Mouse (Mus musculus) midbrain, embryonic 14.5 days (tissue): ENCODE results near the gene Lrrc74b. TPM values are rescaled to one million over a fixed set of nuclear protein-coding genes. Genes with fewer than 3 reads are reported as not detected.

Source experiments
- ATAC-seq: fragments of 200-750 bp; cut with Nextera tagmentation; 2 replicates; pipeline ENCODE4 v1.8.0; 2017; ENCODE audit warnings: moderate number of reproducible peaks, moderate library complexity; ENCODE audit not compliant: low FRiP score, low TSS enrichment
- DNase-seq: peaks from one replicate; pipeline ENCODE4 v3.0.0-alpha.2; 2015
- H3K27ac ChIP-seq: fragments of 300-500 bp; sonication (generic); replicated peaks from 2 replicates; pipeline ENCODE4 v1.5.1; 2014; ENCODE audit warnings: mild to moderate bottlenecking, low read depth, low read length, moderate library complexity
- H3K27me3 ChIP-seq: fragments of 300-500 bp; sonication (generic); 2 replicates; pipeline ENCODE4 v1.6.1; 2014; ENCODE audit warnings: low read length, control low read depth, mixed read lengths; ENCODE audit not compliant: control insufficient read depth, insufficient read depth
- H3K36me3 ChIP-seq: fragments of 300-500 bp; sonication (generic); 2 replicates; pipeline ENCODE4 v1.6.1; 2014; ENCODE audit warnings: low read length, control low read depth; ENCODE audit not compliant: control insufficient read depth, insufficient read depth
- H3K4me1 ChIP-seq: fragments of 300-500 bp; sonication (generic); 2 replicates; pipeline ENCODE4 v1.6.1; 2014; ENCODE audit warnings: mild to moderate bottlenecking, antibody characterized with exemption, low read length, control low read depth; ENCODE audit not compliant: control insufficient read depth, insufficient read depth
- H3K4me2 ChIP-seq: fragments of 300-500 bp; sonication (generic); 2 replicates; pipeline ENCODE4 v1.6.1; 2014; ENCODE audit warnings: mild to moderate bottlenecking, low read length, moderate library complexity
- H3K4me3 ChIP-seq: fragments of 300-500 bp; sonication (generic); replicated peaks from 2 replicates; pipeline ENCODE4 v1.5.1; 2014; ENCODE audit warnings: low read depth, low read length
- H3K9ac ChIP-seq: fragments of 300-500 bp; sonication (generic); replicated peaks from 2 replicates; pipeline ENCODE4 v1.6.1; 2014; ENCODE audit warnings: mild to moderate bottlenecking, low read length, moderate library complexity
- H3K9me3 ChIP-seq: fragments of 300-500 bp; sonication (generic); 2 replicates; pipeline ENCODE4 v1.6.1; 2016; ENCODE audit warnings: low read length, control low read depth, mixed read lengths; ENCODE audit not compliant: control insufficient read depth
- WGBS: fragments of 180-500 bp; shearing (Covaris S2); extraction: QIAGEN DNeasy Blood & Tissue Kit; methylation state at CpG from one replicate; pipeline ENCODE4 v1.1.7; 2014; 5-methylcytosine and 5-hydroxymethylcytosine counted together
- polyA plus RNA-seq: library from polyadenylated mRNA; unstranded; fragments of >200 nt; fragmentation: Nextera tagmentation; extraction: Ambion mirVana; gene quantifications from 2 replicates; pipeline ENCODE4 v1.2.1, GENCODE M21; 2014

The Lrrc74b gene
- polyA plus RNA-seq, 1 experiment from 2014 or later = 0.95 TPM

DNA sequence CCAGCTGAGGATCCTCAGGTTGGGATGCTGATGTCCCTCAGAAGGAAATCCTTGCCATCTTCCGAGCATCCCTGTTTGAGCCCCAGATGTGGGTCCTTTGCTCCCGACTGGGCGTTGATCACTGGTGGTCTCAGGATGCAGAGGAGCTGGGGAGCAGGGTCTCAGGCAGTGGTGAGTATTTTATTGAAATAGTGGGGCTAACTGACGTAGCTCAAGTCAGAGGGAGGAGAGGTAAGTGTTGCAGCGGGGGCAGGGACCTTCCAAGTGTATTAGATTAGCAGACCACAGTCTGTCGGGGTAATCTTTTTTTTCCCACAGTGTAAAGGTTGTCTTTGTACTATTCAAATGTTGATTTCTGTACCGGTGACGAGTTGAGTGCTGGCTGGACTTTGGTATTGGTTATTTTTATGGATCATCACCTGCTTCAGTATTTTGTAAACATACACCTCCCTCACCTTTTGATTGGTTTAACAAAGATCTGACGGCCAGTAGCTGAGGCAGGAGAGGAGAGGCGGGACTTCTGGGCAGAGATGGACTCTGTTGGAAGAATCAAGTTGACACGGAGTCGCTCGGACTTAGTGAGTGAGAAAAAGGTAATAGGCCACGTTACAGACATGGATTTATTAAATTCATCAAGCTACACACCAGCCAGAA, 28.2 kb downstream of the Lrrc74b start:
- H3K27me3 ChIP-seq = no peaks in the 10 kb centered on the region
- no peak overlapping the region for H3K9ac ChIP-seq
- H3K9me3 ChIP-seq = no peaks in the 10 kb centered on the region
- ATAC-seq (no peak), DNase-seq (no peak)
- 71% methylated on average over 14 of the region's 14 CpGs for WGBS
- H3K36me3 ChIP-seq = peaks cover 11% of the 10 kb centered on the region
- H3K4me1 ChIP-seq = peaks cover 14% of the 10 kb centered on the region
- H3K27ac ChIP-seq = no peak overlapping the region
- H3K4me3 ChIP-seq = no peak overlapping the region
- no peak overlapping the region for H3K4me2 ChIP-seq

- ATAC-seq (no peak), DNase-seq (peak; percentile 26)
- H3K9me3 ChIP-seq = no peaks in the 10 kb centered on the region
- no peak overlapping the region for H3K27ac ChIP-seq
- no peak overlapping the region for H3K4me2 ChIP-seq
- H3K36me3 ChIP-seq = peaks cover 16% of the 10 kb centered on the region
- 66% methylated on average over 4 of the region's 4 CpGs for WGBS
- no peak overlapping the region for H3K4me3 ChIP-seq
- no peak overlapping the region for H3K9ac ChIP-seq
- H3K27me3 ChIP-seq = no peaks in the 10 kb centered on the region
- peaks cover 14% of the 10 kb centered on the region for H3K4me1 ChIP-seq
Observed at GRCm38 (mm10) chr16:17532271-17532670, 28.8 kb downstream of the Lrrc74b start.

DNA sequence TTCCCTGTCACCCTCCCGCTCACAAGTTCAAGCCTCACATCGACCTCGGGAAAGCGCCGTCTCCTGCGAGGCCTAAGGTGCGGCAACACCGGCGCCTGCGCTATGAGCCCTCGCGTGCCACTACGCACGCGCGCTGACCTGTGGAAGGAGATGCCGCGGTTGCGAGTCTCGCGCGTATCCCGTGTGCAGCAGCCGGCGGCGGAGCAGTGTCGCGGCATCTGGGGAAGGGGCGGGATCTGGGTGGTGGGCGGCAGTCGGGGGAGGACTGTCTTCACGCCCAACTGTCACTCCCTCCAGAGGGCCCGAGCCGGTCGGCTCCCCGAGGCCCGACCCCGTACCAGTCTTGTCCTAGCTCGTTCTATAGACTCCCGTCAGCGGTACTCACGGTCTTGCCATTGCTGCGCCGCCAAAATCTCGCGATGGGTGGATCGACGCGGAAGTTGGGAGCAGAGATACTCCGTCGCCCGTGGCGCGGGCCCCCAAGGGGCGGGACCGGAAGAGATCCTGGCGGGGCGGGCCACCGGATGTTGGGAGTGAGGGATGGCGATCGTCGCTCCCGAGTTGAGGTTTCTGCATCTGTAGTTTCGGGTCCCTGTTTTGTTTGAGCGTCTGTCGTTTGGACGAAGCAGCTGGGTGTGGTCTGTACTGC, 30.3 kb downstream of the Lrrc74b start, which contains the start of gene Thap7:
Gene Thap7, minus strand, starts transcription at position 497 of the 649 bp plus-strand sequence.
- Histone ChIP-seq H3K27ac (peak within 1 kb of the TSS; percentile 98), H3K9me3 (no peaks in the 10 kb centered on the region), H3K4me2 (peak within 1 kb of the TSS; percentile 82), H3K27me3 (no peaks in the 10 kb centered on the region), H3K36me3 (peaks cover 31% of the 10 kb centered on the region), H3K9ac (peak within 1 kb of the TSS; percentile 71), H3K4me3 (peak within 1 kb of the TSS; percentile 66), H3K4me1 (peaks cover 14% of the 10 kb centered on the region)
- WGBS = under 1% methylated on average over 67 of the region's 67 CpGs
- ATAC-seq (peak; percentile 96), DNase-seq (peak; percentile 100)

GRCm38 (mm10) chr16:17529981-17530586, 31.0 kb downstream of the Lrrc74b start:
- Histone ChIP-seq H3K36me3 (peaks cover 38% of the 10 kb centered on the region), H3K4me1 (peaks cover 14% of the 10 kb centered on the region), H3K4me2 (peak overlapping the region; percentile 82), H3K27me3 (no peaks in the 10 kb centered on the region), H3K27ac (peak overlapping the region; percentile 98), H3K9me3 (no peaks in the 10 kb centered on the region), H3K9ac (peak overlapping the region; percentile 71), H3K4me3 (peak overlapping the region; percentile 66)
- ATAC-seq = peak; percentile 1; the same call in 1 of the 2 replicates
- 19% methylated on average over 17 of the region's 17 CpGs for WGBS
- no peak for DNase-seq

DNA sequence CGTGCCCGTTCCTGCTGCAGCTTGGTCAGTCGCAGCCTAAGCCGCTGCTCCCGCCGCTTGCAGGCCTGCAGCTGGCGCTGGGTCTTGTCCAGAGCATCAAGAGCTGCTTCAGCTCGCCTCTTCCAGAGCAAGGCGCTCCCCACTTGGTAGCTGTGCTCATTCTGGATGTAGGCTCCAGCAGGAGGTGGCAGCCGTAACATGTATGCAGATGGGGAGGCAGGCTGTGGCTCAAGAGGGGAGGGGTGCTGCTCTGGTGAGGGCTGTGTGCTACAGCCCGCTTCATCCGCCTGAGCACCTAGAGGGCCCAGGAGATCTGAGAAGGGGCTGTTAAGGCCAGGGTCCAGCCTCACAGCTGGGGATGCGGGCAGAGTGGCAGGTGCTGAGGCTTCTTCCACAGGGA, 32.8 kb downstream of the Lrrc74b start:
- H3K4me1 ChIP-seq = peaks cover 14% of the 10 kb centered on the region

GRCm38 (mm10) chr16:17527606-17528005, 33.4 kb downstream of the Lrrc74b start:
- ATAC-seq = no peak
- Histone ChIP-seq H3K27me3 (no peaks in the 10 kb centered on the region), H3K36me3 (peaks cover 59% of the 10 kb centered on the region), H3K4me2 (no peak overlapping the region), H3K27ac (no peak overlapping the region), H3K4me1 (peaks cover 14% of the 10 kb centered on the region), H3K9me3 (no peaks in the 10 kb centered on the region), H3K4me3 (no peak overlapping the region), H3K9ac (no peak overlapping the region)
- DNase-seq = no peak

More for the DNA sequence above, 32.8 kb downstream of the Lrrc74b start:
- Histone ChIP-seq H3K27me3 (no peaks in the 10 kb centered on the region), H3K9me3 (no peaks in the 10 kb centered on the region), H3K4me2 (no peak overlapping the region), H3K9ac (no peak overlapping the region), H3K36me3 (peaks cover 53% of the 10 kb centered on the region), H3K27ac (no peak overlapping the region), H3K4me3 (no peak overlapping the region)
- ATAC-seq (no peak), DNase-seq (no peak)
- 86% methylated on average over 13 of the region's 13 CpGs for WGBS

GRCm38 (mm10) chr16:17526223-17526622, 34.8 kb downstream of the Lrrc74b start:
- ATAC-seq (no peak), DNase-seq (no peak)
- H3K36me3 ChIP-seq = peaks cover 73% of the 10 kb centered on the region
- H3K9ac ChIP-seq = no peak overlapping the region
- 94% methylated on average over 6 of the region's 6 CpGs for WGBS
- no peak overlapping the region for H3K27ac ChIP-seq
- no peaks in the 10 kb centered on the region for H3K27me3 ChIP-seq
- no peak overlapping the region for H3K4me2 ChIP-seq
- peaks cover 8% of the 10 kb centered on the region for H3K4me1 ChIP-seq
- no peak overlapping the region for H3K4me3 ChIP-seq
- H3K9me3 ChIP-seq = no peaks in the 10 kb centered on the region

DNA sequence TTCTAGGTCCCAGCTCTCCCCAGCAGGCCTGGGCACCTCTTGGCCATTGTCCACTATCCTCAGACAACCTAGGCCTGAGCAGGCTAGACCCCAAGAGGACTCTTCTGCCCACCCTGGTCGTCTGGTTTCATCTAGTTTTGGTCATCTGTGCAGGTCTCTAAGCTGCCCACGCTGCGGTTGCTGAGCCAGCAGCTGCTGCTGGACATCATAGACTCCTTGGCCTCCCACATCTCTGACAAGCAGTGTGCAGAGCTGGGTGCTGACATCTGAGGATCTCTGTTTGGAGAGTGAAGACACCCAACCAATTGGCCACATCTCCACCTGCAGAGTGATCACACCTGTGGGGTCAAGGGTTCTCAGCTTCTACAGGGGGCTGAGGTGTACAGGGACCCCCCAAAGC, 35.5 kb downstream of the Lrrc74b start:
- Histone ChIP-seq H3K27me3 (no peaks in the 10 kb centered on the region), H3K27ac (no peak overlapping the region), H3K4me2 (no peak overlapping the region), H3K9ac (no peak overlapping the region), H3K9me3 (no peaks in the 10 kb centered on the region), H3K36me3 (peaks cover 80% of the 10 kb centered on the region), H3K4me1 (peaks cover 8% of the 10 kb centered on the region), H3K4me3 (no peak overlapping the region)
- no peak for DNase-seq
- 89% methylated on average over 3 of the region's 3 CpGs for WGBS
- ATAC-seq = no peak
